Mouse (Mus musculus) kidney, embryonic 14.5 days (tissue): ENCODE data around the gene 4921539E11Rik. TPM values are rescaled to one million over a fixed set of nuclear protein-coding genes. Genes with fewer than 3 reads are reported as not detected.

Experiments
- ATAC-seq: fragments of 200-750 bp; cut with Nextera tagmentation; 2 replicates; pipeline ENCODE4 v1.8.0; 2017; ENCODE audit warnings: moderate number of reproducible peaks, mild to moderate bottlenecking, moderate TSS enrichment, moderate library complexity; ENCODE audit not compliant: low FRiP score, low TSS enrichment
- H3K27ac ChIP-seq: fragments of 300-500 bp; sonication (generic); 2 replicates; pipeline ENCODE4 v1.5.1; 2014; ENCODE audit warnings: low read depth, mild to moderate bottlenecking, low read length, moderate library complexity, mixed read lengths
- H3K27me3 ChIP-seq: fragments of 300-500 bp; sonication (generic); 2 replicates; pipeline ENCODE4 v1.6.1; 2014; ENCODE audit warnings: mild to moderate bottlenecking, low read length; ENCODE audit not compliant: control insufficient read depth, insufficient read depth
- H3K36me3 ChIP-seq: fragments of 300-500 bp; sonication (generic); 2 replicates; pipeline ENCODE4 v1.6.1; 2014; ENCODE audit warnings: low read length, mixed read lengths; ENCODE audit not compliant: control insufficient read depth, insufficient read depth
- H3K4me1 ChIP-seq: fragments of 300-500 bp; sonication (generic); 2 replicates; pipeline ENCODE4 v1.6.1; 2014; ENCODE audit warnings: low read length, mixed read lengths; ENCODE audit not compliant: control insufficient read depth, insufficient read depth
- H3K4me2 ChIP-seq: fragments of 300-500 bp; sonication (generic); replicated peaks from 2 replicates; pipeline ENCODE4 v1.6.1; 2014; ENCODE audit warnings: low read depth, mild to moderate bottlenecking, low read length
- H3K4me3 ChIP-seq: fragments of 300-500 bp; sonication (generic); 2 replicates; pipeline ENCODE4 v1.5.1; 2014; ENCODE audit warnings: mild to moderate bottlenecking, low read length
- H3K9ac ChIP-seq: fragments of 300-500 bp; sonication (generic); 2 replicates; pipeline ENCODE4 v1.6.1; 2014; ENCODE audit warnings: low read depth, mild to moderate bottlenecking, low read length, moderate library complexity
- H3K9me3 ChIP-seq: fragments of 300-500 bp; sonication (generic); 2 replicates; pipeline ENCODE4 v1.6.1; 2016; ENCODE audit warnings: low read length; ENCODE audit not compliant: control insufficient read depth
- WGBS: fragments of 180-500 bp; shearing (Covaris S2); extraction: QIAGEN DNeasy Blood & Tissue Kit; methylation state at CpG from one replicate; pipeline ENCODE4 v1.1.7; 2014; 5-methylcytosine and 5-hydroxymethylcytosine counted together
- polyA plus RNA-seq: library from polyadenylated mRNA; unstranded; fragments of >200 nt; fragmentation: Nextera tagmentation; extraction: Ambion mirVana; gene quantifications from 2 replicates; pipeline ENCODE4 v1.2.1, GENCODE M21; 2014

The 4921539E11Rik gene
- polyA plus RNA-seq, 1 experiment from 2014 or later: not detected

- Histone ChIP-seq H3K36me3 (peaks cover 3% of the 10 kb centered on the region; the same call in 1 of the 2 replicates), H3K9ac (no peak overlapping the region), H3K4me2 (no peak overlapping the region), H3K4me1 (peaks cover 9% of the 10 kb centered on the region; the same call in 1 of the 2 replicates), H3K27me3 (no peaks in the 10 kb centered on the region), H3K4me3 (no peak overlapping the region), H3K27ac (no peak overlapping the region), H3K9me3 (no peaks in the 10 kb centered on the region)
- no peak for ATAC-seq
- 79% methylated on average over 6 of the region's 6 CpGs for WGBS
These were observed 74.6 kb downstream of the 4921539E11Rik start for GRCm38 (mm10) chr4:103216046-103216445.

GRCm38 (mm10) chr4:103214925-103215820 is 75.5 kb downstream of the 4921539E11Rik start, which contains the start of gene Slc35d1:
Gene Slc35d1, minus strand, starts transcription at chr4:103215164.
- no peaks in the 10 kb centered on the region for H3K9me3 ChIP-seq
- H3K27ac ChIP-seq: peak within 1 kb of the TSS; percentile 98
- peak; percentile 95 for ATAC-seq
- WGBS: 2% methylated on average over 65 of the region's 70 CpGs
- H3K4me2 ChIP-seq: peak within 1 kb of the TSS; percentile 63
- peaks cover 9% of the 10 kb centered on the region; the same call in 1 of the 2 replicates for H3K4me1 ChIP-seq
- peak within 1 kb of the TSS; percentile 96 for H3K9ac ChIP-seq
- peak within 1 kb of the TSS; percentile 90 for H3K4me3 ChIP-seq
- H3K36me3 ChIP-seq: peaks cover 5% of the 10 kb centered on the region
- no peaks in the 10 kb centered on the region for H3K27me3 ChIP-seq

GRCm38 (mm10) chr4:103214498-103214924 is 76.2 kb downstream of the 4921539E11Rik start:
- 0% methylated on average over 43 of the region's 48 CpGs for WGBS
- Histone ChIP-seq H3K9ac (peak overlapping the region; percentile 96), H3K4me3 (peak overlapping the region; percentile 90), H3K36me3 (peaks cover 11% of the 10 kb centered on the region), H3K9me3 (no peaks in the 10 kb centered on the region), H3K27ac (peak overlapping the region; percentile 98), H3K27me3 (no peaks in the 10 kb centered on the region), H3K4me1 (peaks cover 9% of the 10 kb centered on the region; the same call in 1 of the 2 replicates), H3K4me2 (peak overlapping the region; percentile 63)
- ATAC-seq: peak; percentile 71

- peak overlapping the region; percentile 98 for H3K27ac ChIP-seq
- no peaks in the 10 kb centered on the region for H3K9me3 ChIP-seq
- no peak for ATAC-seq
- WGBS: 2% methylated on average over 30 of the region's 30 CpGs
- peak overlapping the region; percentile 63 for H3K4me2 ChIP-seq
- peak overlapping the region; percentile 96 for H3K9ac ChIP-seq
- H3K4me1 ChIP-seq: peaks cover 9% of the 10 kb centered on the region; the same call in 1 of the 2 replicates
- no peaks in the 10 kb centered on the region for H3K27me3 ChIP-seq
- peaks cover 16% of the 10 kb centered on the region for H3K36me3 ChIP-seq
- H3K4me3 ChIP-seq: peak overlapping the region; percentile 90
These were observed 76.7 kb downstream of the 4921539E11Rik start for GRCm38 (mm10) chr4:103213859-103214497.

- H3K4me1 ChIP-seq: peaks cover 4% of the 10 kb centered on the region; the same call in 1 of the 2 replicates
- ATAC-seq: no peak
- no peak overlapping the region for H3K27ac ChIP-seq
- H3K27me3 ChIP-seq: no peaks in the 10 kb centered on the region
- no peak overlapping the region for H3K4me2 ChIP-seq
- H3K9ac ChIP-seq: no peak overlapping the region
- 87% methylated on average over 1 of the region's 1 CpGs for WGBS
- no peaks in the 10 kb centered on the region for H3K9me3 ChIP-seq
- H3K36me3 ChIP-seq: peaks cover 37% of the 10 kb centered on the region
- H3K4me3 ChIP-seq: no peak overlapping the region
These were observed 82.1 kb downstream of the 4921539E11Rik start for GRCm38 (mm10) chr4:103208553-103208952.

- Histone ChIP-seq H3K27me3 (no peaks in the 10 kb centered on the region), H3K9ac (no peak overlapping the region), H3K27ac (no peak overlapping the region), H3K9me3 (no peaks in the 10 kb centered on the region), H3K4me1 (no peaks in the 10 kb centered on the region), H3K4me3 (no peak overlapping the region), H3K36me3 (peaks cover 34% of the 10 kb centered on the region; the same call in 1 of the 2 replicates), H3K4me2 (no peak overlapping the region)
- no peak for ATAC-seq
- 70% methylated on average over 2 of the region's 2 CpGs for WGBS
These were observed 87.0 kb downstream of the 4921539E11Rik start for GRCm38 (mm10) chr4:103203646-103204045.

GRCm38 (mm10) chr4:103200046-103200445 is 90.6 kb downstream of the 4921539E11Rik start:
- no peak overlapping the region for H3K4me2 ChIP-seq
- ATAC-seq: no peak
- H3K4me3 ChIP-seq: no peak overlapping the region
- WGBS: 89% methylated on average over 1 of the region's 1 CpGs
- H3K4me1 ChIP-seq: no peaks in the 10 kb centered on the region
- no peak overlapping the region for H3K9ac ChIP-seq
- no peaks in the 10 kb centered on the region for H3K9me3 ChIP-seq
- peaks cover 39% of the 10 kb centered on the region for H3K36me3 ChIP-seq
- H3K27me3 ChIP-seq: no peaks in the 10 kb centered on the region
- no peak overlapping the region for H3K27ac ChIP-seq

- Histone ChIP-seq H3K4me2 (no peak overlapping the region), H3K27me3 (no peaks in the 10 kb centered on the region), H3K27ac (no peak overlapping the region), H3K9ac (no peak overlapping the region), H3K36me3 (peaks cover 39% of the 10 kb centered on the region), H3K4me1 (no peaks in the 10 kb centered on the region), H3K9me3 (no peaks in the 10 kb centered on the region), H3K4me3 (no peak overlapping the region)
- WGBS: 50% methylated on average over 4 of the region's 4 CpGs
- no peak for ATAC-seq
These were observed 91.6 kb downstream of the 4921539E11Rik start for GRCm38 (mm10) chr4:103199086-103199485.
